Mouse (Mus musculus) ovary, postnatal 10 days (tissue): Measurements from ENCODE around the gene Clrn1.
"Not testable (repeated sequence)": the region's sequence is repeated elsewhere in the genome, so short reads cannot be mapped to it uniquely, and the experiment has no call there.

Source experiments
- DNase-seq: peaks from one replicate; pipeline ENCODE4 v3.0.0; 2022; ENCODE audit warnings: low spot score

Clrn1 gene

GRCm38 (mm10) chr3:58884801-58885573, at the start of gene Clrn1:
TSS of gene Clrn1 (minus strand) at chr3:58885340.
- no peak for DNase-seq

- no peak for DNase-seq
Measured at GRCm38 (mm10) chr3:58924027-58924426, 38.9 kb upstream of the Clrn1 start.

GRCm38 (mm10) chr3:58923140-58923539, 38.0 kb upstream of the Clrn1 start:
- no peak for DNase-seq

GRCm38 (mm10) chr3:58922636-58923035, 37.5 kb upstream of the Clrn1 start:
- no peak for DNase-seq

GRCm38 (mm10) chr3:58921316-58921715, 36.2 kb upstream of the Clrn1 start:
- DNase-seq: no peak

- DNase-seq: no peak
Measured at GRCm38 (mm10) chr3:58904656-58905055, 19.5 kb upstream of the Clrn1 start.

GRCm38 (mm10) chr3:58902051-58902758, 17.1 kb upstream of the Clrn1 start:
- no peak for DNase-seq

GRCm38 (mm10) chr3:58895131-58895530, 10.0 kb upstream of the Clrn1 start:
- no peak for DNase-seq

GRCm38 (mm10) chr3:58894529-58894928, 9.4 kb upstream of the Clrn1 start:
- DNase-seq: no peak

GRCm38 (mm10) chr3:58889670-58890069, 4.5 kb upstream of the Clrn1 start:
- DNase-seq: no peak

- no peak for DNase-seq
Measured at GRCm38 (mm10) chr3:58888131-58888715, 3.1 kb upstream of the Clrn1 start.

GRCm38 (mm10) chr3:58887719-58888118, 2.6 kb upstream of the Clrn1 start:
- DNase-seq: no peak

GRCm38 (mm10) chr3:58883511-58883907, 1.6 kb downstream of the Clrn1 start:
- DNase-seq: no peak

GRCm38 (mm10) chr3:58882878-58883510, 2.1 kb downstream of the Clrn1 start:
- DNase-seq: no peak

- DNase-seq: no peak
Measured at GRCm38 (mm10) chr3:58881016-58881415, 4.1 kb downstream of the Clrn1 start.

- no peak for DNase-seq
Measured at GRCm38 (mm10) chr3:58880181-58880580, 5.0 kb downstream of the Clrn1 start.

GRCm38 (mm10) chr3:58871882-58872281, 13.3 kb downstream of the Clrn1 start:
- not testable (repeated sequence) for DNase-seq

- no peak for DNase-seq
Measured at GRCm38 (mm10) chr3:58865690-58866089, 19.4 kb downstream of the Clrn1 start.

- DNase-seq: no peak
Measured at GRCm38 (mm10) chr3:58862976-58863375, 22.2 kb downstream of the Clrn1 start.

- DNase-seq: no peak
Measured at GRCm38 (mm10) chr3:58843415-58843814, 41.7 kb downstream of the Clrn1 start.

GRCm38 (mm10) chr3:58833442-58834160, 51.5 kb downstream of the Clrn1 start:
- DNase-seq: no peak

GRCm38 (mm10) chr3:58832888-58833287, 52.3 kb downstream of the Clrn1 start:
- DNase-seq: no peak
